Comparison of ENCODE assay signal across 20 mouse cellular contexts in the genomic region with DNA sequence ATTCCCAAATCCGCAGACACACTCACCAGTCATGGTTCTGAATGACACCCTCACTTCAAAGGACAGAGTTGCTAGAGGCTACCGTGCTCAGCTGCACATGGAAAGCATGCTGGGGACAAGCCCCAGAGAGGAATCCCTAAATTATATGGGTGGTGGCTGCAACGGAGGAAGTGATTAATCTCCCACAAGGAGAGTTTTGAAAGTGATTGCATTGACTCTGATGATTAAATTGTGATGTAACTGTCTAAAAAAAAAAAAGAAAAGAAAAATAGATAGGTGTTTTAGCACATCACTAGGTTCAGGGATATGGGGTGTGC. TPM values are rescaled to one million over a fixed set of nuclear protein-coding genes. Genes with fewer than 3 reads are reported as not detected.
DNase-seq lines count a peak whose midpoint lies in the region; ATAC-seq and TF ChIP-seq lines count a peak whose summit lies in the region.
"Had no signal": no experiment of that assay in that cellular context is flagged by ENCODE, and none has a peak within 500 bp of the region (broad histone marks: within the 10 kb centered on the region; RNA-seq: fewer than 3 reads in every experiment).

No protein-coding gene starts in this region.

- no peaks in the 10 kb centered on the region for H3K27me3 ChIP-seq in Patski
- H3K27me3 ChIP-seq: embryonic facial prominence, embryonic 15.5 days; heart, embryonic 12.5 days; intestine, embryonic 15.5 days had no signal

- POLR2A ChIA-PET in Patski (lab: Charles Lee): interaction anchor here (0.7 to 3.1 kb wide), 4 partner anchors 14 to 108 kb away, joined by 3 to 9 read pairs (median 4); no protein-coding TSS in a partner anchor

- CTCF ChIA-PET in Patski (lab: Charles Lee): interaction anchor here (0.9 to 1.6 kb wide), 3 partner anchors 9 to 82 kb away, joined by 3 to 4 read pairs (median 3); no protein-coding TSS in a partner anchor

- no peak for TF ChIP-seq CTCF in Patski (IDR thresholded peaks at IDR 0.05)

- in situ Hi-C loops in Patski (cut with MboI; ENCODE audit: low pct_unique_long_range_greater_than_20kb): loop anchor here (5.0 kb wide), 3 partner anchors 81 to 171 kb away; no protein-coding TSS in a partner anchor

- ATAC-seq in Patski: peak; percentile 60
- 0 out of 2 replicates have a peak, but pooled peaks have one; percentile 38 for ATAC-seq in megakaryocyte, adult 5-6 weeks (ENCODE audit: poor library complexity, severe bottlenecking)
- ATAC-seq: forebrain, embryonic 16.5 days; intestine, embryonic 15.5 days had no signal

- DNase-seq in 3134 (ENCODE audit: extremely low read depth, insufficient read length, low spot score) (peak; percentile 28), 416B (ENCODE audit: low read depth) (peak; percentile 72), Patski (ENCODE audit: low read depth, low spot score) (no peak)
- no peak for DNase-seq in urinary bladder, postnatal 14 days (ENCODE audit: low spot score)
- DNase-seq in embryo, embryonic 10.5 days (ENCODE audit: low spot score): no peak
- no peak for DNase-seq in spleen, postnatal 4 days (ENCODE audit: low spot score in 2 of 2)
- DNase-seq: adrenal gland, postnatal 36 days; cerebellum, adult 2 months; cerebellum, postnatal 10 days; embryo, embryonic 11 days; gastrocnemius, postnatal 25 days; heart, adult 18-20 months; kidney, adult 2 months had no signal

RNA-seq across cellular contexts. Expression of a gene that starts 59.6 kb away (rescaled TPM):
- polyA plus RNA-seq in Patski (2021): 21.4 TPM
- not detected in 2 replicates for total RNA-seq in megakaryocyte, adult 5-6 weeks (2015)
- total RNA-seq in megakaryocyte, adult 5-6 weeks (2017): not detected in 2 replicates
- total RNA-seq: CH12.LX, G1E had no signal
- polyA plus RNA-seq: G1E had no signal

Comparison
In these comparisons a context has a peak if more than half of its experiments do, and no peak if none do; other contexts are left out.
1. DNase-seq: peak in 3134 (single experiment) and 416B (single experiment); none in Patski (single experiment), urinary bladder, postnatal 14 days (single experiment), embryo, embryonic 10.5 days (single experiment) and spleen, postnatal 4 days (0 of 2).